Mouse (Mus musculus): Measurements from ENCODE around the gene Atp1b4. TPM values are rescaled to one million over a fixed set of nuclear protein-coding genes. Genes with fewer than 3 reads are reported as not detected.

The Atp1b4 gene
- under 1 TPM; 0.04 to 0.13 TPM for polyA plus RNA-seq (2017; shearing (Covaris generic))

DNA sequence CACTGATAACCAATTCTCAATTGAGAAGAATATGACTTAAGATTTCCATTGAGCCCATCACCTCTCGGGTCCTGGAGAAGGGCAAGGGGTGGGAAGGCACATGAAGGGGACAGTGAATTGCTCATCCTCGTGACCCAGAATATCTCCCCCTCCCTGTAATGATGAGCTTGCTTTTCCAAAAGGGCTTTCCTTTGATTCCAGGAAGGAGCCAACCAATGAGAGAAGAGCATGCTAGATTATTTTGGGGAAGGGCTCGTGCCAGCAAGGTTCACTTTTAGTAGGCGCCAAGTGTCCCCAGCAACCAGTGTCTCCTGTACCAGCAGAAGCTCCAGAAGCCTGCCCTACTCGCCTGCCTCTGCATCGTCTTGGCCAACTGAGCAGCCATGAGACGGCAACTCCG, at the start of gene Atp1b4:
Gene Atp1b4 (plus strand): TSS at position 301 of the 400 bp plus-strand sequence.

Other genes with a start within 250 kb of the Atp1b4 start
- gene Rhox10, start 249.7 kb upstream of the Atp1b4 start, polyA plus RNA-seq (2017; shearing (Covaris generic)): not detected
- not detected for gene Rhox11, start 231.0 kb upstream of the Atp1b4 start, polyA plus RNA-seq (2017; shearing (Covaris generic))
- gene Rhox12, start 205.3 kb upstream of the Atp1b4 start, polyA plus RNA-seq (2017; shearing (Covaris generic)): not detected
- gene Rhox13, start 195.0 kb upstream of the Atp1b4 start, polyA plus RNA-seq (2017; shearing (Covaris generic)): not detected
- gene Zbtb33, start 126.4 kb upstream of the Atp1b4 start, polyA plus RNA-seq (2017; shearing (Covaris generic)): 1 to 10 TPM in 1 of 2 experiments, under 1 TPM in 1; 0.80 to 2.0 TPM
- 1 to 10 TPM in 1 of 2 experiments, under 1 TPM in 1; 0.51 to 1.0 TPM for gene Tmem255a, start 63.7 kb upstream of the Atp1b4 start, polyA plus RNA-seq (2017; shearing (Covaris generic))
- gene Lamp2, start 140.3 kb downstream of the Atp1b4 start, polyA plus RNA-seq (2017; shearing (Covaris generic)): 10 to 100 TPM; 37.7 to 55.7 TPM

All from inflammation-experienced regulatory T-cells (primary cell).